Mouse (Mus musculus) intestine, postnatal 0 days (tissue): ENCODE measurements at regions not wholly inside any gene's neighbourhood (a gene's known extent, or its start where the extent isn't known, plus 50 kb on each side); places are given as distances from the start of the nearest gene placed in this dataset.

Source experiments
- ATAC-seq: fragments of 200-750 bp; cut with Nextera tagmentation; 2 replicates; pipeline ENCODE4 v1.8.0; 2017; ENCODE audit warnings: mild to moderate bottlenecking, moderate TSS enrichment, moderate library complexity
- H3K27ac ChIP-seq: fragments of 300-500 bp; sonication (generic); 2 replicates; pipeline ENCODE4 v1.5.1; 2014; ENCODE audit warnings: mild to moderate bottlenecking, low read depth, low read length, moderate library complexity
- H3K27me3 ChIP-seq: fragments of 300-500 bp; sonication (generic); replicated peaks from 2 replicates; pipeline ENCODE4 v1.6.1; 2014; ENCODE audit warnings: low read length, mixed read lengths; ENCODE audit not compliant: control insufficient read depth, insufficient read depth
- H3K36me3 ChIP-seq: fragments of 300-500 bp; sonication (generic); 2 replicates; pipeline ENCODE4 v1.6.1; 2014; ENCODE audit warnings: mild to moderate bottlenecking, moderate library complexity; ENCODE audit not compliant: control insufficient read depth, insufficient read depth
- H3K4me1 ChIP-seq: fragments of 300-500 bp; sonication (generic); replicated peaks from 2 replicates; pipeline ENCODE4 v1.6.1; 2014; ENCODE audit warnings: antibody characterized with exemption, low read length, mixed read lengths; ENCODE audit not compliant: control insufficient read depth, insufficient read depth
- H3K4me2 ChIP-seq: fragments of 300-500 bp; sonication (generic); replicated peaks from 2 replicates; pipeline ENCODE4 v1.6.1; 2014; ENCODE audit warnings: low read depth, mild to moderate bottlenecking, moderate library complexity
- H3K4me3 ChIP-seq: fragments of 300-500 bp; sonication (generic); 2 replicates; pipeline ENCODE4 v1.5.1; 2014; ENCODE audit warnings: low read depth, low read length
- H3K9ac ChIP-seq: fragments of 300-500 bp; sonication (generic); 2 replicates; pipeline ENCODE4 v1.6.1; 2014; ENCODE audit warnings: mild to moderate bottlenecking, low read depth, low read length
- H3K9me3 ChIP-seq: fragments of 300-500 bp; sonication (generic); 2 replicates; pipeline ENCODE4 v1.6.1; 2016; ENCODE audit warnings: mixed run types; ENCODE audit not compliant: control insufficient read depth
- CTCF ChIP-seq: sonication (generic); IDR thresholded peaks from 2 replicates; pipeline ENCODE4 v1.5.1; 2016; ENCODE audit warnings: low read depth, mild to moderate bottlenecking, control low read depth, antibody characterized with exemption, moderate library complexity
- WGBS: fragments of 180-500 bp; shearing (Covaris S2); extraction: QIAGEN DNeasy Blood & Tissue Kit; methylation state at CpG from one replicate; pipeline ENCODE4 v1.1.7; 2014; 5-methylcytosine and 5-hydroxymethylcytosine counted together

- ATAC-seq, result no peak
These were observed 528.9 kb upstream of the Dppa4 start for GRCm38 (mm10) chr16:47754671-47755070.

GRCm38 (mm10) chr16:47758296-47758695, 525.2 kb upstream of the Dppa4 start:
- no peak for TF ChIP-seq CTCF
- Histone ChIP-seq H3K4me2 (no peak overlapping the region), H3K27me3 (no peaks in the 10 kb centered on the region), H3K9ac (no peak overlapping the region), H3K4me1 (no peaks in the 10 kb centered on the region), H3K4me3 (no peak overlapping the region), H3K27ac (no peak overlapping the region), H3K9me3 (no peaks in the 10 kb centered on the region), H3K36me3 (no peaks in the 10 kb centered on the region)
- 67% methylated on average over 1 of the region's 1 CpGs for WGBS
- no peak for ATAC-seq

More at GRCm38 (mm10) chr16:47754671-47755070, 528.9 kb upstream of the Dppa4 start:
- 74% methylated on average over 2 of the region's 2 CpGs for WGBS
- Histone ChIP-seq H3K9ac (no peak overlapping the region), H3K36me3 (no peaks in the 10 kb centered on the region), H3K27ac (no peak overlapping the region), H3K9me3 (no peaks in the 10 kb centered on the region), H3K27me3 (no peaks in the 10 kb centered on the region), H3K4me3 (no peak overlapping the region), H3K4me1 (no peaks in the 10 kb centered on the region), H3K4me2 (no peak overlapping the region)
- TF ChIP-seq CTCF, result no peak

GRCm38 (mm10) chr16:47765742-47766141, 517.8 kb upstream of the Dppa4 start:
- peak; percentile 53 for TF ChIP-seq CTCF
- H3K4me2 ChIP-seq, result no peak overlapping the region
- H3K4me1 ChIP-seq, result no peaks in the 10 kb centered on the region
- no peaks in the 10 kb centered on the region for H3K9me3 ChIP-seq
- ATAC-seq, result no peak
- H3K9ac ChIP-seq, result no peak overlapping the region
- no peak overlapping the region for H3K4me3 ChIP-seq
- H3K27me3 ChIP-seq, result no peaks in the 10 kb centered on the region
- no peak overlapping the region for H3K27ac ChIP-seq
- H3K36me3 ChIP-seq, result no peaks in the 10 kb centered on the region
- 63% methylated on average over 3 of the region's 3 CpGs for WGBS

GRCm38 (mm10) chr16:47788515-47788914, 495.0 kb upstream of the Dppa4 start:
- Histone ChIP-seq H3K4me1 (no peaks in the 10 kb centered on the region), H3K9ac (no peak overlapping the region), H3K27ac (no peak overlapping the region), H3K4me2 (no peak overlapping the region), H3K27me3 (no peaks in the 10 kb centered on the region), H3K4me3 (no peak overlapping the region), H3K36me3 (no peaks in the 10 kb centered on the region), H3K9me3 (no peaks in the 10 kb centered on the region)
- no peak for TF ChIP-seq CTCF
- 54% methylated on average over 5 of the region's 5 CpGs for WGBS
- no peak for ATAC-seq

- no peaks in the 10 kb centered on the region for H3K27me3 ChIP-seq
- WGBS, result 68% methylated on average over 6 of the region's 6 CpGs
- H3K4me2 ChIP-seq, result no peak overlapping the region
These were observed 492.9 kb upstream of the Dppa4 start for GRCm38 (mm10) chr16:47790666-47791065.

GRCm38 (mm10) chr16:47791456-47791855, 492.1 kb upstream of the Dppa4 start:
- WGBS, result 57% methylated on average over 3 of the region's 3 CpGs
- H3K4me3 ChIP-seq, result no peak overlapping the region
- TF ChIP-seq CTCF, result no peak
- no peak overlapping the region for H3K4me2 ChIP-seq
- H3K27me3 ChIP-seq, result no peaks in the 10 kb centered on the region
- no peaks in the 10 kb centered on the region for H3K36me3 ChIP-seq
- no peak overlapping the region for H3K27ac ChIP-seq
- no peaks in the 10 kb centered on the region for H3K9me3 ChIP-seq
- H3K4me1 ChIP-seq, result no peaks in the 10 kb centered on the region
- no peak for ATAC-seq
- H3K9ac ChIP-seq, result no peak overlapping the region

More at GRCm38 (mm10) chr16:47790666-47791065, 492.9 kb upstream of the Dppa4 start:
- Histone ChIP-seq H3K36me3 (no peaks in the 10 kb centered on the region), H3K27ac (no peak overlapping the region), H3K4me1 (no peaks in the 10 kb centered on the region), H3K4me3 (no peak overlapping the region), H3K9ac (no peak overlapping the region), H3K9me3 (no peaks in the 10 kb centered on the region)
- ATAC-seq, result no peak
- TF ChIP-seq CTCF, result no peak

GRCm38 (mm10) chr16:47798838-47799237, 484.7 kb upstream of the Dppa4 start:
- H3K27ac ChIP-seq, result no peak overlapping the region
- no peaks in the 10 kb centered on the region for H3K4me1 ChIP-seq
- H3K4me3 ChIP-seq, result no peak overlapping the region
- TF ChIP-seq CTCF, result no peak
- H3K4me2 ChIP-seq, result no peak overlapping the region
- no peak overlapping the region for H3K9ac ChIP-seq
- no peaks in the 10 kb centered on the region for H3K36me3 ChIP-seq
- no peak for ATAC-seq
- no peaks in the 10 kb centered on the region for H3K9me3 ChIP-seq
- no peaks in the 10 kb centered on the region for H3K27me3 ChIP-seq
- 85% methylated on average over 2 of the region's 2 CpGs for WGBS
